Mouse (Mus musculus) lung, embryonic 14.5 days (tissue): Measurements from ENCODE around the gene Tulp2. TPM values are rescaled to one million over a fixed set of nuclear protein-coding genes. Genes with fewer than 3 reads are reported as not detected.
"Not testable (repeated sequence)": the region's sequence is repeated elsewhere in the genome, so short reads cannot be mapped to it uniquely, and the experiment has no call there.

Experiments
- ATAC-seq: fragments of 200-750 bp; cut with Nextera tagmentation; 2 replicates; pipeline ENCODE4 v1.8.0; 2017; ENCODE audit warnings: mild to moderate bottlenecking, moderate TSS enrichment, moderate library complexity; ENCODE audit not compliant: insufficient read depth
- DNase-seq: peaks from one replicate; pipeline ENCODE4 v3.0.0-alpha.2; 2015
- H3K27ac ChIP-seq: fragments of 300-500 bp; sonication (generic); 2 replicates; pipeline ENCODE4 v1.5.1; 2014; ENCODE audit warnings: low read depth, mild to moderate bottlenecking, moderate library complexity
- H3K27me3 ChIP-seq: fragments of 300-500 bp; sonication (generic); 2 replicates; pipeline ENCODE4 v1.6.1; 2014; ENCODE audit warnings: low read length, control low read depth; ENCODE audit not compliant: insufficient read depth
- H3K36me3 ChIP-seq: fragments of 300-500 bp; sonication (generic); 2 replicates; pipeline ENCODE4 v1.6.1; 2014; ENCODE audit warnings: control low read depth; ENCODE audit not compliant: insufficient read depth
- H3K4me1 ChIP-seq: fragments of 300-500 bp; sonication (generic); 2 replicates; pipeline ENCODE4 v1.6.1; 2014; ENCODE audit warnings: antibody characterized with exemption, control low read depth; ENCODE audit not compliant: insufficient read depth
- H3K4me2 ChIP-seq: fragments of 300-500 bp; sonication (generic); 2 replicates; pipeline ENCODE4 v1.6.1; 2014; ENCODE audit warnings: mild to moderate bottlenecking
- H3K4me3 ChIP-seq: fragments of 300-500 bp; sonication (generic); 2 replicates; pipeline ENCODE4 v1.5.1; 2014; ENCODE audit warnings: low read depth, low read length
- H3K9ac ChIP-seq: fragments of 300-500 bp; sonication (generic); 2 replicates; pipeline ENCODE4 v1.6.1; 2014
- H3K9me3 ChIP-seq: fragments of 300-500 bp; sonication (generic); 2 replicates; pipeline ENCODE4 v1.6.1; 2016; ENCODE audit warnings: low read depth, low read length, control low read depth
- CTCF ChIP-seq: IDR thresholded peaks from 2 replicates; pipeline ENCODE4 v1.5.1; 2016; ENCODE audit warnings: antibody characterized with exemption, low read depth
- WGBS: fragments of 180-500 bp; shearing (Covaris S2); extraction: QIAGEN DNeasy Blood & Tissue Kit; methylation state at CpG from one replicate; pipeline ENCODE4 v1.1.7; 2014; 5-methylcytosine and 5-hydroxymethylcytosine counted together
- polyA plus RNA-seq: library from polyadenylated mRNA; unstranded; fragments of >200 nt; fragmentation: Nextera tagmentation; extraction: Ambion mirVana; gene quantifications from 2 replicates; pipeline ENCODE4 v1.2.1, GENCODE M21; 2014

The Tulp2 gene
- polyA plus RNA-seq, 1 experiment from 2014 or later = 0.86 TPM

GRCm38 (mm10) chr7:45522957-45523676, 41.4 kb downstream of the Tulp2 start:
- no peaks in the 10 kb centered on the region for H3K9me3 ChIP-seq
- no peaks in the 10 kb centered on the region for H3K4me1 ChIP-seq
- H3K9ac ChIP-seq = 0 out of 2 replicates have a peak overlapping the region, but pooled peaks have one; percentile 17
- no peak overlapping the region for H3K27ac ChIP-seq
- peaks cover 18% of the 10 kb centered on the region; the same call in 1 of the 2 replicates for H3K36me3 ChIP-seq
- ATAC-seq = no peak
- H3K4me2 ChIP-seq = peak overlapping the region; percentile 20
- H3K4me3 ChIP-seq = peak overlapping the region; percentile 26; the same call in 1 of the 2 replicates
- TF ChIP-seq CTCF = no peak
- H3K27me3 ChIP-seq = no peaks in the 10 kb centered on the region
- DNase-seq = no peak
- 69% methylated on average over 18 of the region's 18 CpGs for whole genome bisulfite sequencing

DNA sequence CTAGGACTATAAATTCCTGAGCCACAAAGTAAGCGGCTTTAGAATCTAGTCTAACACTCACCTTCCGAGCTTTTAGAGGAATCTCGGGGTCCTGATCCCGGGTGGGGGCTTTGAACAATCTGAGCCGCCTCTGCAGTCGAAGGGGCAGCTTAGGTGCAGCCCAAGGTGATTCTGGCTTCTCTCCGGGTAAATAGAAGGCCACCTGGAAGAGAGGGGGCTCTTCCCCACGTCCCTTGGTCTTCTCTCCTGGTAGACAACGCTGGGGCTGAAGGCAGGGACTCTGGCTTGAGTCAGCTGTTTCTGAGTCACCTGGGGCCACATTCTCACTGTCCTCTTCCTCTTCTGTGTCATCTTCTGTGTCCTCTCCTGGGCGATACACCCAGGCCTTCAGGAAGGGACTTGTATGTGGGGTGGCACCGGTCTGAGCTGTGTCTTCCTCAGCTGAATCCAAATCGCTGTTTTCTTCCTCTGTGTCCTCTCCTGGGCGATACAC, 42.0 kb downstream of the Tulp2 start:
- TF ChIP-seq CTCF = no peak
- H3K27ac ChIP-seq = no peak overlapping the region
- H3K4me1 ChIP-seq = no peaks in the 10 kb centered on the region
- DNase-seq (no peak), ATAC-seq (no peak)
- no peaks in the 10 kb centered on the region for H3K9me3 ChIP-seq
- H3K36me3 ChIP-seq = peaks cover 18% of the 10 kb centered on the region; the same call in 1 of the 2 replicates
- H3K27me3 ChIP-seq = no peaks in the 10 kb centered on the region
- H3K4me2 ChIP-seq = peak overlapping the region; percentile 4; the same call in 1 of the 2 replicates
- peak overlapping the region; percentile 26 for H3K4me3 ChIP-seq
- H3K9ac ChIP-seq = 0 out of 2 replicates have a peak overlapping the region, but pooled peaks have one; percentile 17
- 84% methylated on average over 13 of the region's 13 CpGs for WGBS

DNA sequence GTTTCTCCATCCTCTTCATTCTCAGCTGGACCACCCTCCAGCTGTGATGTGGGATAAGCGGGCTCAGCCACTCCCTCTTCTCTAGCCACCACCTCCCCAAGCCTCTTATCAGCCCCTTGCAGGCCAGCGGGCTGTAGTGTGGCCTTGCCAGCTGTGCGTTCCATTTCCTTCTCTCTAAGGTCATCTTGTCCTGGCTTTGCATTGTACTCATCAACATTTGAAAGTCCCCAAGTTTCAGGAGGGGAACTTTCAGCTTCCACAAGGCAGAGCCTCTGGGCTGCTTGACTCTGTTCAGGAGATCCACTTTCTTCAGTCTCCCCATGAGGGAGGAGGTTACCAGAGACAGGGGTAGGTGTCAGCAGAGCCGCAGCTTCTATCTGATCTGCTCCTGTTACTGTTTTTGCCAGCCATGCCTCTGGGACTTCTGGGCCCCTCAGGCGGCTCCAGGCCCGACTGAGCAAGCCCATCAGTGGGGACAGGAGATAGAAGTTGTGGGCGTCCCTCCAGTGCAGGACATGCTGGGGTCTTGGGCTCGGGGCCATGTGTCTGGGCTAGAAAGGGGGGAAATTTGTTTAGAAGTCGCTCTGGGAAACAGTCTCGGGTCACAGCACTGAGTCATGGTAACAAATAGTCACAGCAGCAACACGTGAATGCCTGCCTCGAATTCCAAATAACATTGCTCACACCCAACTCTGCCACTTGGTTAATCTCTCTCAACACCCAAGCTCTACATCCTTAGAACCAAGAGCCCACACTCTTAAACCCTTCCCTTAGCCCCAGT, 43.4 kb downstream of the Tulp2 start:
- ATAC-seq = no peak
- Histone ChIP-seq H3K27ac (peak overlapping the region; percentile 93), H3K36me3 (peaks cover 18% of the 10 kb centered on the region; the same call in 1 of the 2 replicates), H3K9me3 (no peaks in the 10 kb centered on the region), H3K9ac (peak overlapping the region; percentile 92), H3K27me3 (no peaks in the 10 kb centered on the region), H3K4me1 (no peaks in the 10 kb centered on the region), H3K4me3 (peak overlapping the region; percentile 84), H3K4me2 (peak overlapping the region; percentile 93)
- TF ChIP-seq CTCF = no peak
- peak; percentile 46 for DNase-seq
- WGBS = 14% methylated on average over 12 of the region's 12 CpGs

GRCm38 (mm10) chr7:45525809-45526473, 44.3 kb downstream of the Tulp2 start, which contains the start of the genes Ppp1r15a and Plekha4:
Gene Ppp1r15a (minus strand): TSS chr7:45526268.
Gene Plekha4 (plus strand): TSS chr7:45526330.
- H3K4me2 ChIP-seq = peak within 1 kb of the TSS; percentile 93
- under 1% methylated on average over 54 of the region's 54 CpGs for WGBS
- peaks cover 18% of the 10 kb centered on the region; the same call in 1 of the 2 replicates for H3K36me3 ChIP-seq
- ATAC-seq (peak; percentile 77), DNase-seq (peak; percentile 97)
- peaks cover 5% of the 10 kb centered on the region; the same call in 1 of the 2 replicates for H3K4me1 ChIP-seq
- H3K27me3 ChIP-seq = no peaks in the 10 kb centered on the region
- peak within 1 kb of the TSS; percentile 92 for H3K9ac ChIP-seq
- TF ChIP-seq CTCF = no peak
- H3K9me3 ChIP-seq = no peaks in the 10 kb centered on the region
- H3K27ac ChIP-seq = peak within 1 kb of the TSS; percentile 93
- peak within 1 kb of the TSS; percentile 84 for H3K4me3 ChIP-seq

- H3K4me3 ChIP-seq = peak overlapping the region; percentile 84
- peaks cover 18% of the 10 kb centered on the region; the same call in 1 of the 2 replicates for H3K36me3 ChIP-seq
- H3K9me3 ChIP-seq = no peaks in the 10 kb centered on the region
- peak; percentile 25; the same call in 1 of the 2 replicates for TF ChIP-seq CTCF
- DNase-seq = no peak
- ATAC-seq = no peak
- peaks cover 7% of the 10 kb centered on the region; the same call in 1 of the 2 replicates for H3K4me1 ChIP-seq
- peak overlapping the region; percentile 92 for H3K9ac ChIP-seq
- WGBS = 24% methylated on average over 7 of the region's 7 CpGs
- H3K27me3 ChIP-seq = no peaks in the 10 kb centered on the region
- H3K27ac ChIP-seq = peak overlapping the region; percentile 93
- H3K4me2 ChIP-seq = peak overlapping the region; percentile 93
These were observed 44.9 kb downstream of the Tulp2 start for GRCm38 (mm10) chr7:45526474-45527120.

GRCm38 (mm10) chr7:45527169-45527568, 45.5 kb downstream of the Tulp2 start:
- not testable (repeated sequence) for H3K9ac ChIP-seq, H3K4me3 ChIP-seq, H3K4me2 ChIP-seq, H3K27me3 ChIP-seq, DNase-seq, H3K4me1 ChIP-seq, ATAC-seq, H3K27ac ChIP-seq, H3K9me3 ChIP-seq
- H3K36me3 ChIP-seq = peaks cover 18% of the 10 kb centered on the region; the same call in 1 of the 2 replicates
- WGBS = 92% methylated on average over 6 of the region's 6 CpGs
